Mouse (Mus musculus) ES-E14 (cell line): ENCODE measurements at regions not wholly inside any gene's neighbourhood (a gene's known extent, or its start where the extent isn't known, plus 50 kb on each side); places are given as distances from the start of the nearest gene placed in this dataset.

Experiments
- CHD2 ChIP-seq: IDR thresholded peaks from 2 replicates; pipeline ENCODE4 v1.6.1; 2014; ENCODE audit warnings: mild to moderate bottlenecking, low read depth, low read length, inconsistent platforms
- HCFC1 ChIP-seq: IDR thresholded peaks from 2 replicates; pipeline ENCODE4 v1.6.1; 2012; ENCODE audit warnings: low read length, inconsistent platforms, borderline replicate concordance; ENCODE audit not compliant: insufficient read depth
- MAFK ChIP-seq: IDR thresholded peaks from 2 replicates; pipeline ENCODE4 v1.6.1; 2014; ENCODE audit warnings: mild to moderate bottlenecking, low read depth, low read length, inconsistent platforms; ENCODE audit not compliant: insufficient read depth
- ZC3H11A ChIP-seq: IDR thresholded peaks from 2 replicates; pipeline ENCODE4 v1.6.1; 2012; ENCODE audit warnings: low read depth, mild to moderate bottlenecking, inconsistent platforms, low read length, borderline replicate concordance
- ZNF384 ChIP-seq: IDR thresholded peaks from 2 replicates; pipeline ENCODE4 v1.6.1; 2012; ENCODE audit warnings: low read depth, low read length, inconsistent platforms

DNA sequence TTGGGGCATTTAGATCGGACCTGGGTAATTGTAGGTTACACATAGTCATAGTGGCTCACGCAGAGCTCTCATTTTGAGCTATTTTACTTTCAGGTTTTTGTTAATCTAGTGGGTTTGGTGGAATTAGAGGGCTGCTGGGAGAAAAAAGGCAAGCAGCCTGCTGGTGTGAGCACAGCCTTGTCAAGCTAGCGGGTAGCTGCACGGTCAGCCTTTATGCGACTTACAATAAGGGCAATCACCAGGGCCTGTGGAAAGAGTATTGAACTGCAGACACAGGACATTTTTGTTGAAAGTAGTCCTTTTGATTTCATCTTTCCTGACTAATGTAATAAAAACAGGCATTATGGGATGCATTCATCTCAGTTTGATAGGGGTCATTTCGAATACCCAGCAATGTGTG is 750.8 kb upstream of the Car8 start:
- TF ChIP-seq HCFC1 (no peak), ZNF384 (no peak), ZC3H11A (no peak), MAFK (no peak), CHD2 (no peak)
